Mouse (Mus musculus): ENCODE results near the gene Bloc1s1.

DNA sequence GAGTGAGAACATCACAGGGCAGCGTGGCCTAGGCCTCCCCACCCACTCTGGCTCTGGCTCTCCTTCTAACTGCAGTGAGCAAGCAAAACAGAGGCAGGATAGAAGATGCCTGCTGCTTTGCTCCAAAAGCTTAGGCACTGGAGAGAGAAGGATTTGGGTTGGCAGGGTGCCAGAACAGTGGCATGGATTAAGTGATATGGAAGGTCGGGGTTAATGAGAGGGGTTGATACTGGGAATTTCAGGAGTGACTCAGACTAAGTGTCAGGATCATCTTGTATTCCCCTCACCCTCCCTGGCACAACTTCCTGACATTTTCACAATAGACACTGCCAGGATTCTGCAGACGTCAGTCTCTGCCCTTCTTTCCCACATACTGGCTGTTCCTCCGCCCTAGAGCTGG lies 4.5 kb upstream of the Bloc1s1 start:
- TF ChIP-seq HCFC1 (IDR thresholded peaks at IDR 0.05; ENCODE audit: borderline replicate concordance, insufficient read depth, low read length) (no peak), ZNF384 (IDR thresholded peaks at IDR 0.05; ENCODE audit: low read depth, low read length) (no peak), ZC3H11A (IDR thresholded peaks at IDR 0.05; ENCODE audit: borderline replicate concordance, low read depth, low read length) (no peak)

All from ES-E14 (cell line).